Mouse (Mus musculus): ENCODE results near the gene Cacnb3.

Cacnb3 gene

GRCm38 (mm10) chr15:98635291-98635841 is 4.7 kb downstream of the Cacnb3 start:
- DNase-seq (ENCODE audit: low read depth, low spot score) = no peak

- DNase-seq (ENCODE audit: low read depth, low spot score) = no peak
These were observed 5.9 kb downstream of the Cacnb3 start for GRCm38 (mm10) chr15:98636517-98636916.

DNA sequence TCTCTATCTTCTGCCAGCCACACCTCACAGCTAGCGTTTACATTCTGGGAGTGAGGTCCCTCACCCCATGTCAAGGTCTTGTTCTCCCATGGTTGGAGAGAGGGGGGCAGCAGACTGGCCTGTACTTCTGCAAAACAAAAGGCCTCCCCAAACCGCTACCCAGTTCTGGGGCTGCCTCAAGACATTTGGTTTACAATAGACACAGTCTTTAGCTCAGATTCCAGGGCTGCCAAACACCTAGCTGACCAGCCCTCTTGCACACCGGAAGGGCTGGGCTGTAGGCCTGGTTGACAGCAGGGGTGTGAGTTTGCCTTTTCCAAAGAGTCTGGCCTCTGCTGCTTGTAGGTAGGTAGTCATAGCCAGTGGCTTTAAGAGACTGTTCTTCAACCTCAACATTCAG is 6.5 kb downstream of the Cacnb3 start:
- DNase-seq (ENCODE audit: low read depth, low spot score) = no peak

DNA sequence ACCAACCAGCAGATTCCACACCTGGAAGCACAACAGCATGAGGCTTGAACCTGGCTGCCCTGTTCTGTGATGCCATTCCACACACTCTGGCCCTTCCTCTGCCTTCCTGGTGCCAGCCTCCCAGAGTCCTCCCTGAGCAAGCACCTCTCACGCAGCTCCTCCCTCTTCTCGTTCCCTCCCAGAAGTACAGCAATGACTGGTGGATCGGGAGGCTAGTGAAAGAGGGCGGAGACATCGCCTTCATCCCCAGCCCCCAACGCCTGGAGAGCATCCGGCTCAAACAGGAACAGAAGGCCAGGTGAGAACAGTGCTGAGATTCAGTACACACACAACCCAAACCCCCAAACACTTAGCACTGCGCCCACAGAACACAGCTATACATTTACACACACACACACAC is 9.5 kb downstream of the Cacnb3 start:
- no peak for DNase-seq (ENCODE audit: low read depth, low spot score)

- no peak for DNase-seq (ENCODE audit: low read depth, low spot score)
These were observed 13.8 kb downstream of the Cacnb3 start for GRCm38 (mm10) chr15:98644406-98644805.

GRCm38 (mm10) chr15:98645057-98646026 is 14.7 kb downstream of the Cacnb3 start:
- DNase-seq (ENCODE audit: low read depth, low spot score) = no peak

GRCm38 (mm10) chr15:98646737-98647136 is 16.1 kb downstream of the Cacnb3 start:
- no peak for DNase-seq (ENCODE audit: low read depth, low spot score)

DNA sequence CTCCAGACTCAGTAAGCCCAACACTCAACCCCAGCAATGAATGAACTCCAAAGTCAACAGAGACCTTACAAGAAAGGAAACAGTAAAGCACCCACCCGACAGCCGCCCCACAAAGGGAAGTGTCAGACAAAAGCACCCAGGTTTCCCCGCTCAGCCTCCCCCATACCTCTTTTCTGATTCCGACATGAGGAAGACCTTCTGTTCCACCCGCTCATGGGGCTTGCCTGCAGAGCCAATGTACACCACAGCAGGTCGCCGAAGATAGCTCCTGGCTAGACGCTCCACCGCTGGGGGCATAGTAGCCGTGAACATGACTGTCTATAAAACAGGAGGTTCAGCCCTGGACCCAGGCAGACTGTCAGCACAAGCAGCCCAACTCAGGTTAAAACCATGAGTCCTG is 16.7 kb downstream of the Cacnb3 start:
- DNase-seq (ENCODE audit: low read depth, low spot score) = no peak

- no peak for DNase-seq (ENCODE audit: low read depth, low spot score)
These were observed 17.4 kb downstream of the Cacnb3 start for GRCm38 (mm10) chr15:98648071-98648470.

DNA sequence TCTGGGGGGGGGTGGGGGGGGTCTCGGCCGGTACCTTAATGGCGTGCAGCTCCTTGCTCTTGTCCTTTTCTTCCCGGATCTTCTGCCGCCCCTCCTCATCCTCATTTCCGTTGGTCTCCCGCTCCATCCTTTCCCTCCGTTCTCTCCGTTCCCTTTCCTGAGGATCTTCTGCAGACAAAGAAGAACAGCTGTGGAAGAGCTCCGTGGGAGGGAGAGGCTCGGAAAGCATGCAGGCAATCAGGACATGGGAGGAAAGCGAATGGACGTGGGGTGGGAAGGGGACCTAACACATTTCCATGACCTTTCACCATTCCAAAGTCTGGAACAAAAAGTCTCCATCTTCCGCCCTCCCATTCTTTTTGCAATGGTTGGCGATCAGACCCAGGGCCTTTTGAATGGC is 20.8 kb downstream of the Cacnb3 start:
- DNase-seq (ENCODE audit: low read depth, low spot score) = no peak

- DNase-seq (ENCODE audit: low read depth, low spot score) = no peak
These were observed 21.5 kb downstream of the Cacnb3 start for GRCm38 (mm10) chr15:98652174-98652573.

DNA sequence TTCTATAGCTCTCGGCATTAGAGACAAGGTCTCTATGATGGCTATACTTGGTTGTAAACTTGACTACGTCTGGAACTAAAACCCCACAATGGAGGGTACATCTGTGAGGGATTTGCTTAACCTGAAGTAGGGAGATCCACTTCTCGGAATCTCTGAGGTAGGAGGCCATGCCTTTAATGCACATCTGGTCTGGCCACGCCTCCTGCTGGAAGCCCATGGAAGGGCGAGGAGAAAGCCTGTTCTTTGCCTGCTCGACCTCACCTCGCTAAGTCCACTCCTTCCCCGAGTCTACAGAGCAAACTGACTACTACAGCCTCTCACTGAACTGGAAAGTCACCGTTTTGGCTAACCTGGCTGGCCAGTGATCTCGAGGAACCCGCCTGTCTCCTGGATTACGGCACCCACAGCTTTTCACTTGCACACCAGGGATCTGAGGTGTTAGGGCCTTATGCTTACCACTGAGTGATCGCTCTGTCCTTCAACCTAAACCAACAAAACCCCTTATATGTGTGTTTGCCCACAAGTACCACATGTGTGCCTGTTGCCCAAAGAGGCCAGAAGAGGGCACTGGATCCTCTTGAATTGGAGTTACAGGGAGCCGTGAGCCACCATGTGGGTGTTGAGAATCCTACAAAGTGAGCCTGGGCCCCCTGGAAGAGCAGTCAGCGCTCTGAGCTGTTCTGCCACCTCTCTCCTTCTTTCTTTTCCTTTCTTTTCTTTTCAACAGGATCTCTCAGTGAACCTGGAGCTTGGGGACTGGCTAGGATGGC is 26.5 kb downstream of the Cacnb3 start:
- DNase-seq (ENCODE audit: low read depth, low spot score) = peak; percentile 22

DNA sequence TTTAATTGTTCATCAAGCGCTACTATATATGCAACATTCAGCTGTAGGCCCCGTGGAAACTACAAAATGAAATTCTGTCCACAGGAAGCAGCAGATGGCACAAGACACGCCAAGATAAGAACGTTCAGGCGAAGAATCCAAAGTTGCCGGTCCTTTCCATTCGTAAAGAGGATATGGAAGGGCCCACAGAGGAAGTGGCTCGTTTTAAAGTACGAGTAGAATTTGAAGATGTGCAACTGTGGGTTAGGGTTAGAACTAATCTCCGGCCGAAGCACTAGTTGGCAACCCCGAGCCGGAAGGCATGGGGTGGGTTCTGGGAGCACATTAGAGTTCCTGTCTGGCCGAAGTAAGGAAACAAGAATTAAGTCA is 31.5 kb downstream of the Cacnb3 start:
- no peak for DNase-seq (ENCODE audit: low read depth, low spot score)

GRCm38 (mm10) chr15:98662567-98663545 is 32.2 kb downstream of the Cacnb3 start, which contains the start of gene Ddx23:
Ddx23 (minus strand) TSS chr15:98662894.
- DNase-seq (ENCODE audit: low read depth, low spot score) = peak; percentile 96

DNA sequence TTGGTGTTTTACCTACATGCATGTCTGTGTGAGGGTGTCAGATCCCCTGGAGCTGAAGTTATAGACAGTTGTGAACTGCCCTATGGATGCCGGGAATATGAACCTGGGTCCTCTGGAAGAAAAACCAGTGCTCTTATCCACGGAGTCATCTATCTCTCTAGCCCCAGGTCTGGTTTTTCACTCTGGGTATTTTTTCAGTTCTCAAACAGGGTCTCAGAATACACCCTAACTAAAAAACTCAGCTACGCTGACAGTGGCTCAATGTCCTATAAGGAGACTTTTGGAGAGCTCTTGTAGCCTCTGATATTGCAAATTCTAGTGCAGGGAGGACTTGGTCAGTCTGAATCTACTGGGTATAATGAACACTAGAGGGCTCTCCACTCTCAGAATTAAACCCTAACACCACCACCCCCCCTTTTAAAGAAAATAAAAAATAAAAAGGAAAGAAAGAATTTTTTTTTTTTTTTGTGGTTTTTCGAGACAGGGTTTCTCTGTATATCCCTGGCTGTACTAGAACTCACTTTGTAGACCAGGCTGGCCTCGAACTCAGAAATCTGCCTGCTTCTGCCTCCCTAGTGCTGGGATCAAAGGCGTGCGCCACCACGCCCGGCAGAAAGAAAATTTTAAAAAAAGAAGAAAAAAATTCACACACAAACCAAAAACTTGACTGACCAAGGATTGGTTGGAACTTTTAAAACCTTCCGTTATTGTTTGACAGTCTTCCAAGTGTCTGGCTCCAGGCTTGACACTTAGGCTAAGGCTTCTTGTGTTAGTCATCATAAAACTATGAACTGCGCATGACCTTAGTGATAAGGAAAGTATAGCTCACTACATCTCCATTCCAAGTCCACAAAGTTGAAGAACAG is 33.6 kb downstream of the Cacnb3 start:
- DNase-seq (ENCODE audit: low read depth, low spot score) = peak; percentile 61

DNA sequence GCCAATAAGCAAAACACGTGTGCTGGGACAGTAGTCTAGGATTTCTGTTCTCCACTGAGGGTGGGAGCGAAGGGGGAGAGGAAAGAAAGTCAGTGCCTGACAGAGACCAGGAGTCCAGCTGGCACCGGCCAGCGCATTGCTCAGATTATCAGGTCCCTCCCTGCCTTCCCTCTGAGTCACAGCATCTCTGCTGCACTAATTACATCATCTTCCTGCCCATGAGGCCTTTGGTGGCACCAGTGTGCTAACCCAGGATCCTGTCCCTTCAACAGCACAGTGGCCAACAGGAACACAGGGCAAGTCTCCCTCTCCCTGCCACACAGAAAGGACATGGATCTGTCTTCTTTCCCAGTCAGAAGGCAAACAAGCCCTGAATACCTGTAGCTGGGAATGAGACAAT is 42.0 kb downstream of the Cacnb3 start:
- DNase-seq (ENCODE audit: low read depth, low spot score) = no peak

GRCm38 (mm10) chr15:98673732-98674131 is 43.1 kb downstream of the Cacnb3 start:
- no peak for DNase-seq (ENCODE audit: low read depth, low spot score)

DNA sequence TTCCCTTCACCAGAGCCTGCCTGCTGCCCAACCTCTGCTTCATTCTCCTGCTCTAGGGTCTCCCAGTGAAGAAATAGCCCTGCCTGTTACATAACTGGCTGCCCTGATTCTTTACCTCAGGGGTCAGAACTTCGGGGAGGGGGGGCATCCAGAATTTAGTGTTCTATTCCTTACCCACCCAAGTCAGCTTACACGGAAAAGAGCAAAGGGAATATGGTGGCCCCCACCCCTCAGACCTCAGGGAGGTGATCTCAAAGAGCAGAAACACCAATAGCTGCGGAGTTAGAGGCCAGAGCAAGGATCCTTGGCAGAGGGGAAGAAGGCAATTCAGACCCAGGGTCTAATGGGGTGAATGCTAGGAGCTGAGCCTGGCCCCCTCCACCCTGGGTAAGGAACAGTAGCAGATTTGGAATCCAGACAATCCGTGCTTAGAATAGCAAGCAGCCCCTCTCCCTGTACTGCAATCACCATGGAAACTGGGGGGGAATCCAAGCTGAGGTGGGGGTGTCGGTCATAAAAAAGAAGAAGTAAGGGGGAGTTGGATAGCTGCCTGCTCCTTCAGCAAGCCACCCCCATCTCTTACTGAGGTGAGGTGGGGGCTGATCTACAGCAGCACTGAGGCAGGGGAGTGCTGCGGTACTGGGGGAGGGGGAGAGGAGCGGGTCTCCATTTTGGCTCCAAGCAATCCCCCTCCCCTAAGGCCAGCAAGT is 43.8 kb downstream of the Cacnb3 start:
- DNase-seq (ENCODE audit: low read depth, low spot score) = no peak

- no peak for DNase-seq (ENCODE audit: low read depth, low spot score)
These were observed 44.4 kb downstream of the Cacnb3 start for GRCm38 (mm10) chr15:98674994-98675545.

All from A20 (cell line).